Mouse (Mus musculus) hindbrain, postnatal 0 days (tissue): ENCODE measurements around the gene Myo16. TPM values are rescaled to one million over a fixed set of nuclear protein-coding genes. Genes with fewer than 3 reads are reported as not detected.
A peak's percentile ranks its signal among the peaks of the same experiment; 100 is the strongest.

ENCODE experiments used
- ATAC-seq: fragments of 200-750 bp; cut with Nextera tagmentation; 2 replicates; pipeline ENCODE4 v1.8.0; 2017; ENCODE audit warnings: mild to moderate bottlenecking, moderate TSS enrichment, moderate library complexity
- DNase-seq: peaks from one replicate; pipeline ENCODE4 v3.0.0-alpha.2; 2015; ENCODE audit warnings: low spot score
- H3K27ac ChIP-seq: fragments of 300-500 bp; sonication (generic); 2 replicates; pipeline ENCODE4 v1.5.1; 2014; ENCODE audit warnings: mild to moderate bottlenecking
- H3K27me3 ChIP-seq: fragments of 300-500 bp; sonication (generic); 2 replicates; pipeline ENCODE4 v1.6.1; 2014; ENCODE audit warnings: low read length, mixed read lengths; ENCODE audit not compliant: insufficient read depth
- H3K36me3 ChIP-seq: fragments of 300-500 bp; sonication (generic); 2 replicates; pipeline ENCODE4 v1.6.1; 2014; ENCODE audit warnings: low read length, mixed read lengths; ENCODE audit not compliant: insufficient read depth
- H3K4me1 ChIP-seq: fragments of 300-500 bp; sonication (generic); 2 replicates; pipeline ENCODE4 v1.6.1; 2014; ENCODE audit warnings: antibody characterized with exemption, low read length, mixed read lengths; ENCODE audit not compliant: insufficient read depth
- H3K4me2 ChIP-seq: fragments of 300-500 bp; sonication (generic); 2 replicates; pipeline ENCODE4 v1.6.1; 2014; ENCODE audit warnings: low read depth, mild to moderate bottlenecking, low read length, moderate library complexity, mixed read lengths
- H3K4me3 ChIP-seq: fragments of 300-500 bp; sonication (generic); 2 replicates; pipeline ENCODE4 v1.5.1; 2014; ENCODE audit warnings: low read length
- H3K9ac ChIP-seq: fragments of 300-500 bp; sonication (generic); replicated peaks from 2 replicates; pipeline ENCODE4 v1.6.1; 2014; ENCODE audit warnings: mild to moderate bottlenecking, low read length, moderate library complexity, mixed read lengths
- H3K9me3 ChIP-seq: fragments of 300-500 bp; sonication (generic); 2 replicates; pipeline ENCODE4 v1.6.1; 2016; ENCODE audit warnings: low read length, mixed read lengths
- CTCF ChIP-seq: IDR thresholded peaks from 2 replicates; pipeline ENCODE4 v1.5.1; 2016; ENCODE audit warnings: antibody characterized with exemption, control low read depth, low read depth
- WGBS: fragments of 180-500 bp; shearing (Covaris S2); extraction: QIAGEN DNeasy Blood & Tissue Kit; methylation state at CpG from one replicate; pipeline ENCODE4 v1.1.7; 2014; 5-methylcytosine and 5-hydroxymethylcytosine counted together
- polyA plus RNA-seq: library from polyadenylated mRNA; unstranded; fragments of >200 nt; fragmentation: Nextera tagmentation; extraction: Ambion mirVana; gene quantifications from 2 replicates; pipeline ENCODE4 v1.2.1, GENCODE M21; 2015
- total RNA-seq: library from RNA; depleted of rRNA; stranded (reverse); fragments of >200 nt; gene quantifications from 2 replicates; pipeline ENCODE4 v1.2.3, GENCODE M21; 2014

Myo16 gene
- total and polyA plus RNA-seq, 2 experiments from 2014 or later: 8.7 to 71.2 TPM

GRCm38 (mm10) chr8:10307770-10308476 lies 154.2 kb downstream of the Myo16 start:
- no peaks in the 10 kb centered on the region for H3K36me3 ChIP-seq
- no peak overlapping the region for H3K9ac ChIP-seq
- no peak overlapping the region for H3K4me3 ChIP-seq
- WGBS: 45% methylated on average over 12 of the region's 12 CpGs
- peak overlapping the region; percentile 36; the same call in 1 of the 2 replicates for H3K27ac ChIP-seq
- DNase-seq (peak; percentile 47), ATAC-seq (no peak)
- no peaks in the 10 kb centered on the region for H3K27me3 ChIP-seq
- H3K4me1 ChIP-seq: peaks cover 9% of the 10 kb centered on the region; the same call in 1 of the 2 replicates
- H3K4me2 ChIP-seq: no peak overlapping the region
- TF ChIP-seq CTCF: no peak
- H3K9me3 ChIP-seq: no peaks in the 10 kb centered on the region

- WGBS: 81% methylated on average over 2 of the region's 2 CpGs
- Histone ChIP-seq H3K9me3 (no peaks in the 10 kb centered on the region), H3K4me1 (0 out of 2 replicates have a peak, but pooled peaks cover 9% of the 10 kb centered on the region), H3K27me3 (no peaks in the 10 kb centered on the region), H3K4me3 (no peak overlapping the region), H3K36me3 (no peaks in the 10 kb centered on the region), H3K4me2 (no peak overlapping the region), H3K27ac (no peak overlapping the region), H3K9ac (no peak overlapping the region)
- no peak for DNase-seq
- TF ChIP-seq CTCF: no peak
- ATAC-seq: no peak
These were observed 156.8 kb downstream of the Myo16 start for GRCm38 (mm10) chr8:10310470-10310869.

GRCm38 (mm10) chr8:10312316-10312715 lies 158.6 kb downstream of the Myo16 start:
- Histone ChIP-seq H3K27me3 (no peaks in the 10 kb centered on the region), H3K9me3 (no peaks in the 10 kb centered on the region), H3K36me3 (no peaks in the 10 kb centered on the region), H3K4me3 (no peak overlapping the region), H3K4me1 (0 out of 2 replicates have a peak, but pooled peaks cover 9% of the 10 kb centered on the region), H3K27ac (no peak overlapping the region), H3K9ac (no peak overlapping the region), H3K4me2 (no peak overlapping the region)
- no peak for TF ChIP-seq CTCF
- DNase-seq: peak; percentile 31
- WGBS: 51% methylated on average over 10 of the region's 10 CpGs
- 0 out of 2 replicates have a peak, but pooled peaks have one; percentile 27 for ATAC-seq

- H3K27me3 ChIP-seq: no peaks in the 10 kb centered on the region
- ATAC-seq (no peak), DNase-seq (no peak)
- H3K4me2 ChIP-seq: no peak overlapping the region
- H3K4me1 ChIP-seq: no peaks in the 10 kb centered on the region
- H3K36me3 ChIP-seq: no peaks in the 10 kb centered on the region
- 62% methylated on average over 5 of the region's 5 CpGs for WGBS
- no peak overlapping the region for H3K9ac ChIP-seq
- no peak overlapping the region for H3K4me3 ChIP-seq
- H3K9me3 ChIP-seq: no peaks in the 10 kb centered on the region
- no peak overlapping the region for H3K27ac ChIP-seq
- no peak for TF ChIP-seq CTCF
These were observed 162.5 kb downstream of the Myo16 start for GRCm38 (mm10) chr8:10316201-10316600.

- Histone ChIP-seq H3K4me3 (no peak overlapping the region), H3K27me3 (no peaks in the 10 kb centered on the region), H3K9ac (no peak overlapping the region), H3K9me3 (no peaks in the 10 kb centered on the region), H3K27ac (no peak overlapping the region), H3K4me2 (no peak overlapping the region), H3K4me1 (no peaks in the 10 kb centered on the region), H3K36me3 (no peaks in the 10 kb centered on the region)
- 73% methylated on average over 7 of the region's 7 CpGs for WGBS
- no peak for TF ChIP-seq CTCF
- DNase-seq (no peak), ATAC-seq (no peak)
These were observed 164.4 kb downstream of the Myo16 start for GRCm38 (mm10) chr8:10318103-10318502.

GRCm38 (mm10) chr8:10350451-10350850 lies 196.7 kb downstream of the Myo16 start:
- 65% methylated on average over 1 of the region's 1 CpGs for WGBS
- Histone ChIP-seq H3K36me3 (no peaks in the 10 kb centered on the region), H3K4me1 (no peaks in the 10 kb centered on the region), H3K9ac (no peak overlapping the region), H3K27ac (no peak overlapping the region), H3K27me3 (no peaks in the 10 kb centered on the region), H3K4me2 (no peak overlapping the region), H3K4me3 (no peak overlapping the region), H3K9me3 (no peaks in the 10 kb centered on the region)
- no peak for TF ChIP-seq CTCF
- DNase-seq (no peak), ATAC-seq (no peak)

GRCm38 (mm10) chr8:10358711-10359110 lies 205.0 kb downstream of the Myo16 start:
- no peak for TF ChIP-seq CTCF

More at GRCm38 (mm10) chr8:10358711-10359110, 205.0 kb downstream of the Myo16 start:
- Histone ChIP-seq H3K27me3 (no peaks in the 10 kb centered on the region), H3K4me3 (no peak overlapping the region), H3K9ac (no peak overlapping the region), H3K27ac (no peak overlapping the region), H3K4me2 (no peak overlapping the region), H3K36me3 (no peaks in the 10 kb centered on the region), H3K9me3 (no peaks in the 10 kb centered on the region), H3K4me1 (no peaks in the 10 kb centered on the region)
- DNase-seq (peak; percentile 37), ATAC-seq (no peak)
- WGBS: 46% methylated on average over 4 of the region's 4 CpGs
